Mouse (Mus musculus) cortical plate, adult 2 months (tissue): ENCODE results near the gene Zpr1.

ENCODE experiments used
- CTCF ChIP-seq: fragments of 200-500 bp; IDR thresholded peaks from 2 replicates; pipeline ENCODE4 v1.5.1; 2011; ENCODE audit warnings: mild to moderate bottlenecking, control low read depth, low read length; ENCODE audit not compliant: insufficient read depth; ENCODE audit errors: extremely low read depth
- POLR2A ChIP-seq: fragments of 200-500 bp; IDR thresholded peaks from 2 replicates; pipeline ENCODE4 v1.6.1; 2011; ENCODE audit warnings: mild to moderate bottlenecking, low read length, control low read depth; ENCODE audit not compliant: insufficient read depth; ENCODE audit errors: extremely low read depth

DNA sequence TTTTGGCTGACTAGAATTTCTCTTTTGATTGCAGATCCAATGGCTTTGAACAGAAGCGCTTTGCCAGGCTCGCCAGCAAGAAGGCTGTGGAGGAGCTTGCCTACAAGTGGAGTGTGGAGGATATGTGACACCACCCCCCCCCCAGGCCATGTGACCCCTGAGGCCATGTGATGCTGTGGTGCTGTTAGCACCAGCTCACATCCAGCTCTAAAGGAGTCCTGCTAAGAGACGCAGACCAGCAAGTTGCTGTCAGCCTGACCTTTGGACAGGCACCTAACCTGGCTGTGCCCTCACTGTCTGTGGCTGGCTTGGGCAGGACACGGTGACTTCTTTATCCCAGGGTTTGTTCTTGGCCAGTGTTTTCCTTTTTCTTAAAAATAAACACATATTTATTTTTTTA lies 25.5 kb downstream of the Zpr1 start:
- TF ChIP-seq CTCF (no peak), POLR2A (no peak)
